Mouse (Mus musculus): ENCODE measurements at regions not wholly inside any gene's neighbourhood (a gene's known extent, or its start where the extent isn't known, plus 50 kb on each side); places are given as distances from the start of the nearest gene placed in this dataset.

- TF ChIP-seq CTCF (IDR thresholded peaks at IDR 0.05; ENCODE audit: low read depth, low read length) (no peak), POLR2A (IDR thresholded peaks at IDR 0.05; ENCODE audit: extremely low read depth, insufficient read depth, low read length) (no peak)
Observed at GRCm38 (mm10) chr14:36155757-36156156, 61.0 kb downstream of the 4930474N05Rik start.
